Mouse (Mus musculus) brain, embryonic 14.5 days (tissue): Measurements from ENCODE around the gene Ptrh2. TPM values are rescaled to one million over a fixed set of nuclear protein-coding genes. Genes with fewer than 3 reads are reported as not detected.

Experiments used
- DNase-seq: peaks from one replicate; pipeline ENCODE4 v3.0.0-alpha.2; 2011; ENCODE audit warnings: low read depth
- CTCF ChIP-seq: fragments of 200-500 bp; IDR thresholded peaks from 2 replicates; pipeline ENCODE4 v1.5.1; 2012; ENCODE audit warnings: inconsistent platforms, mild to moderate bottlenecking, moderate library complexity, borderline replicate concordance; ENCODE audit not compliant: insufficient read depth, insufficient read length; ENCODE audit errors: extremely low read depth
- POLR2A ChIP-seq: fragments of 200-500 bp; IDR thresholded peaks from 2 replicates; pipeline ENCODE4 v1.6.1; 2012; ENCODE audit warnings: mild to moderate bottlenecking, inconsistent platforms, borderline replicate concordance; ENCODE audit not compliant: poor library complexity, insufficient read depth, insufficient read length, severe bottlenecking; ENCODE audit errors: extremely low read depth
- polyA plus RNA-seq: library from polyadenylated mRNA; depleted of rRNA; stranded (reverse); fragments of >200 nt; gene quantifications from 2 replicates; pipeline ENCODE4 v1.2.3, GENCODE M21; 2012

Gene Ptrh2
- polyA plus RNA-seq, 1 experiment: 17.5 TPM

DNA sequence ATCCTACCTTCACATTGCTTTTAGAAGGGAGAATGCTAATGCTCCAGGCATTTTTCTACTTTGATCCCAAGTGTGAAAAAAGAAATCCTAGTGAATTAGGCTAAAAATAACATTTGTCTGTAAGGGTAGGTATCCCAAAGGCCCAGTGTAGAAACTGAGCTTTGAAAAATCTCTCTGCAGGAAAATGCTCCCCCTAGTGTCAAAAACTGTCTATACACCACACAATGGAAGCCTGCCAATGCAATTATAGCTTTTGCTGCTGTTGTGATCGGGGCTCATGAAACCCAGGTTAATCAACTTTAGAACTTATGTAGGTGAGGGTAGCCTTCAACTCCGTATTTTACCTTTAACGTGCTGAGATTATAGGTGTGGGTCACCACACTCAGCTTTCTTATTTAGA, 30.3 kb upstream of the Ptrh2 start:
- peak; percentile 73 for DNase-seq

GRCm38 (mm10) chr11:86654096-86654495, 29.7 kb upstream of the Ptrh2 start:
- no peak for DNase-seq
- TF ChIP-seq POLR2A: no peak
- no peak for TF ChIP-seq CTCF

More for the DNA sequence above, 30.3 kb upstream of the Ptrh2 start:
- TF ChIP-seq CTCF: peak; percentile 63
- no peak for TF ChIP-seq POLR2A

DNA sequence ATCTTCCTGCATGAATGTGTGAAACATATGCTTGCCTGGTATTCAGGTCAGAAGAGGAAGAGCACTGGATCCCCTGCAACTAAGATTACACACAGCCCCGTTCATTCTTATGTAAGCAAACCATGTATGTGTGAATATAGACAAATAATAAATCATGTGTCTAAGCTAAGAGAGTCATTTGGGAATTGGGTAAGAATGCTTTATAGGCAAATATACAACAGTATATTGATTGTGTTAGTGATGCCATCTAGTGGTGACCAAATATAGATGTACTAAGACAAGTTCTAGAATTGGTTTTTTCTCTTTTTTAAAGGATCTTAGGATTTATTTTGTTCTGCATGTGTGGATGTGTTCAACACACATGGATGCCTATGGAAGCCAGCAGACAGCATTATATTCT, 28.1 kb upstream of the Ptrh2 start:
- peak; percentile 59 for DNase-seq
- TF ChIP-seq CTCF: no peak
- TF ChIP-seq POLR2A: no peak

DNA sequence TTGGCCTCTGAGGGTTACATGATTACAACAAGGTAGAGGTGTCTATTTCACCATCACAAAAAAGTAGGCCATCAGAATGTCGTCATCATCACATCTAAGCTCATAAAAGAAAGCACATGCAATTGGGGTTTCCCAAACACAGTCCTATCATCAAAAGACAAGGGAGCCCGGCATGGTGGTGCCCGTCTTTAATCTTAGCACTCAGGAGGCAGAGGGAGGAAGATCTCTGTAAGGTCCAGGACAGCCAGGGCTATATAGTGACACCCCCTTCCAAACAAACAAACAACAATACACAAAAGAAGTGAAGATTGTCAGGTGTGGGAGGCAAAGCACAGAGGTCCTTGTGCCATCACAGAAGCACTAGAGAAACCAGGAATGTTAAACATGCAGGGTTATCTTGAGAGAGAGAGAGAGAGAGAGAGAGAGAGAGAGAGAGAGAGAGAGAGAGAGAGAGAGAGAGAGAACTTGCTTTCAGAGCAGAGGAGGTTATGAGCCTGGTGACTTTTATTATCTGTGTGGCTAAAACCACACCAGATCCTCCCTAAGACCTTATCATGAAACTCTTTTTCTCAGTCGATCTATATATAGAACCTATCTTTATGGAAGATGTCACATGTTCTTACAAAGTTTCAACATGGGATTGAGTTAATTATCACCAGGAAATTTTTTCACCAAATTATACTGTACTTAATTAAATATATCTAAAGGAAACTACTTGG, 26.8 kb upstream of the Ptrh2 start:
- TF ChIP-seq CTCF: no peak
- TF ChIP-seq POLR2A: no peak
- no peak for DNase-seq

DNA sequence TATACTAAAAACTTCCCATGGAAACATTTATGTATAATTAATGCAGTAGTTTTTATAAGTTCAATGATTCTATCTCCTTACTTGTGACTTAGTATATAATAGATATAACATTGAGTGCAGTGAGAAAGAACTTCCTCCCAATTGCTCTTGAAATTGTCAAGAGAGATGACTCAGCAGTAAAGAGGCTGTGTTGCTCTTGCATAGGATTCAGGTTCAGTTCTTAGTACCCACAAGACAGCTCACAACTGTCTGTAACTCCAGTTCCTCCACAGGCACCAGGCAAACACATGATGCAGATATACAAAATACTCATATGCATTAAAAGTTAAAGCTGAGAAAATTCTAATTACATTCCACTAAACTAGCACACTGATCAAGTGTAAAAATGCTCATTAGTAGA, 25.9 kb upstream of the Ptrh2 start:
- DNase-seq: no peak

DNA sequence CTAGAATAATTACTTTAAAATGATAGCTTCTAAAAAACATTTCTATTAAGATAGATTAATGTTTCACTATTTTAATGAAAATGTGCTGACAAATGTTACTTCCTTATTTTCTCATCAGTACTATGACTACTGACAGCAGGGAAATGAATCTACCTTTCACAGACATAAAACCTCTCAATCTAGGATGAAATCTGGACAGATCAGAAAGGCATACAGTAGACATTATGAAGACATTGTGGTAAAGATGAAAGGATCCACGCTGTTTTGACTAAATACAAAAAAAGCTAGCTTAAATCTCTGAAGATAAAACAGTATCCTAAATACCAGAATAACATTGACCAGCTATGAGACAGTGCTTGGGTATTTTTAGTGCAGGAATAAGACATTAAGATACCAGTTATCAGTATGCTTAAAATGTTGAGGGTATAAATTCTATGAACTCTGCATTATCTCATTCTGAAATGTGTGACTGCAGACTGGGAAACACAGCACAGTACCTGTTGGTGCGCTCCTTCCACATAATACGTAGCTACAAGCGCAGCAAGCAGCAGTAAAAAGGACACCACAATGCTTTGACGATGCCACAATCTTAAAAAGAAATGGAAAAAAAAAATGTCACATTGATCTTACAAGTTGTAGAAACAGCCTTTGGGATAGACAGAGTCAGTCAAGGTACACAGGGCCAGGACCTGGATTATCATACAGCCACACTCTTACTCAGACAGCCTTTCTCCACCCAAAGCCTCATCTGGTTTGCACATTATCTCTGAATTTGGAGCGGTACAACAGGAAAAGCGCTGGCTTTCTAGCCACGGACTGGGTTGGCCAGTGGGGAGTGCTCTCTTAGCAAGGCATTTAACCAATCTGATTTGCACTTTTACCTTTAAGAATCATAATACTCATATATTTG, 20.5 kb upstream of the Ptrh2 start:
- no peak for DNase-seq
- no peak for TF ChIP-seq POLR2A
- no peak for TF ChIP-seq CTCF

More for the DNA sequence above, 25.9 kb upstream of the Ptrh2 start:
- TF ChIP-seq POLR2A (no peak), CTCF (no peak)

- no peak for DNase-seq
These were observed 19.8 kb upstream of the Ptrh2 start for GRCm38 (mm10) chr11:86663977-86664376.

DNA sequence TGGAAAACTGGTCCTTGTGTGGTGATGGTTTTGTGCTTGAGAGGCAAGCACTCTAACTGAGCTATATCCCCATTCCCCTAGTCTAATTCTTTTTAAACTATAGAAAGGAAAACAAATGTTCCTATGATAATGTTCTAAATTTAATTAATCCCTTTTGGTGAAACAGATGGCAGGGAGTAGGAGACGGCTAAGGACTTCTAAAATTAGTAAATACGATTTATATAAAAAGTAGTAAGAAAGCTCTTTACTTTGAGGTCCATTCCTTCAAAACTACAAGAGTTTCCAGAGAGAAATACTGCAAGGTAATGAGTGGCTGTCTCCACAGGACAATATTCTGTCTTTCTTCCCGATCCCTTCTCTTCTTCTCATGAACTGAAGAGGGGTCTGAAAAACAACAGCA, 19.4 kb upstream of the Ptrh2 start:
- no peak for TF ChIP-seq POLR2A
- no peak for TF ChIP-seq CTCF
- DNase-seq: no peak

More at GRCm38 (mm10) chr11:86663977-86664376, 19.8 kb upstream of the Ptrh2 start:
- TF ChIP-seq CTCF (no peak), POLR2A (no peak)

DNA sequence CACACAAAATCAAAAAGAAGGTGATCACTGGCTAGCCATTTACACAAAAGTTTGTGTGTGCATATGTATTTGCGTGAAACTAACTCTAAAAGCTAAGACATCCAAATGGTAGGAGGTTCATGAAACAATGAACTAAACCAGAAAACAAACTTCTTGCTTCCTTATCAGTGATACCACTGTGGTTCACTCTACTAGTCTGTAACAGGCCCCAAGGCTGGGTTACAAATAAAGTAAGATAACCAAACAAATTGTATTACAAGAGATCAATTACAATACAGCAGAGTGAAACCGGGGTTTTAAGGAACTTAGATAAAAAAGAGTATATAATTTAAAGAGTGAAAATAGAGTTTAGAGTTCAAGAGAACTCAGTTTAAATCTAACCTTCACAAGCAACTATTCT, 16.2 kb upstream of the Ptrh2 start:
- DNase-seq: no peak
- TF ChIP-seq CTCF: no peak
- TF ChIP-seq POLR2A: no peak

- no peak for TF ChIP-seq CTCF
- TF ChIP-seq POLR2A: no peak
- no peak for DNase-seq
These were observed 15.6 kb upstream of the Ptrh2 start for GRCm38 (mm10) chr11:86668169-86668568.

DNA sequence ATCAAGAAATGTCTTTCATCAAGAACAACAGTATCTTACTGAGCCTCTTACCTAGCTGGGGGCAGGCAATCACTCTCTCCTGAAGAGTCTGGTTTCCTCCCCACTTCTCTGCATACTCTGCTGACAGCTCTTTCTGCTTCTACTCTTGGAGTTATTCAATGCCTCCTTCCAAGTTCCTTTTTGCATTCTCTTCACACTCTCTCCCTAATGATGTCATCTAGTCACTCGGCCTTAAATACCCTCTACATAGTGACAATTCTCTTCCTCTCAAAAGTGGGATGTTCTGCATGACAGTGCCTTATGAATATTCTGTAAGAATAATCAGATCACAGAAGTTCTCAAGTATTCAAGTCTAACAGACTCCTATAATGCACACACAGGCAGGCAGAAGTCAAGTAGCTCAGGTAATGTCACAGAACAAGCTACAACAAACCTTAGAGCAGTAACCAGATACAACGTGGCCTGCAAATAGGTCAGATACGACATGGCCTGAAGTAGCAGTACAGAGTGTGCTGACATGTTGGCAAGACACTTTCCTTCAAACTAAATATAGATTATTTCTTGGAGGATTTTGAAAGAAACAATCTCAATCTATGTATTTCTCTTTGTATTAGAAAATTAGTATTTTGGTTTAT, 12.6 kb upstream of the Ptrh2 start:
- DNase-seq: no peak

More for the DNA sequence above, 12.6 kb upstream of the Ptrh2 start:
- TF ChIP-seq CTCF (no peak), POLR2A (no peak)
